Mouse (Mus musculus) lung, postnatal 0 days (tissue): Measurements from ENCODE around the gene Lin54.

Source experiments
- CTCF ChIP-seq: IDR thresholded peaks from 2 replicates; pipeline ENCODE4 v1.5.1; 2016; ENCODE audit warnings: antibody characterized with exemption, mild to moderate bottlenecking
- EP300 ChIP-seq: IDR thresholded peaks from 2 replicates; pipeline ENCODE4 v1.6.1; 2016; ENCODE audit warnings: antibody characterized with exemption, mild to moderate bottlenecking, control low read depth

GRCm38 (mm10) chr5:100424252-100424651 is 76.2 kb downstream of the Lin54 start:
- no peak for TF ChIP-seq CTCF
- no peak for TF ChIP-seq EP300
